Mouse (Mus musculus) NIH3T3 (cell line): Measurements from ENCODE around the gene Tsga13.

Experiments used
- DNase-seq: peaks from one replicate; pipeline ENCODE4 v3.0.0-alpha.2; 2012; ENCODE audit warnings: low read depth

Tsga13 gene

DNA sequence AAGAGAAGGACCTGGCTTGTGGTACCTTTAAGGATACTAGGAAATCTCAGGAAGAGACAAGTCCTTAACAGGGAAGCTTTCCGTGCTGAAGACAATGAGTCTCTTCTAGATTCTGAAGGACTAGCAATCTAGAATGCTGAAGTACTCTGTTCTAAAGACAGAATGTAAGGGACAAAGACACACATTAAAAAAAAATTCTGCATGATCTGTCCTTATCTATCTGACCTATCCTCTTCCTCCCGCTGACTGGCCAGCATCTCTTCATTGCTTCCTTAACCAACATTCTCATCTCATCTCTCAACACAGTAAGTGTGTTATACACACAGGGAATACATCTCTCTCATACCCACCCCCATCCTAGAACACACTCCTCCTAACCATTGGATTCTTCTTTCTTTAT is at the start of gene Tsga13:
Tsga13 (minus strand) TSS at position 101 of the 400 bp plus-strand sequence.
- no peak for DNase-seq

- DNase-seq: no peak
These were observed 43.6 kb upstream of the Tsga13 start, which contains the start of gene Klf14 for GRCm38 (mm10) chr6:30958736-30959540. Gene Klf14, minus strand, starts transcription at chr6:30959078.

GRCm38 (mm10) chr6:30957784-30958735 is 42.7 kb upstream of the Tsga13 start:
- DNase-seq: no peak

GRCm38 (mm10) chr6:30939264-30939663 is 23.9 kb upstream of the Tsga13 start:
- no peak for DNase-seq

- DNase-seq: peak; percentile 68
These were observed 7.4 kb upstream of the Tsga13 start for GRCm38 (mm10) chr6:30922821-30923220.

DNA sequence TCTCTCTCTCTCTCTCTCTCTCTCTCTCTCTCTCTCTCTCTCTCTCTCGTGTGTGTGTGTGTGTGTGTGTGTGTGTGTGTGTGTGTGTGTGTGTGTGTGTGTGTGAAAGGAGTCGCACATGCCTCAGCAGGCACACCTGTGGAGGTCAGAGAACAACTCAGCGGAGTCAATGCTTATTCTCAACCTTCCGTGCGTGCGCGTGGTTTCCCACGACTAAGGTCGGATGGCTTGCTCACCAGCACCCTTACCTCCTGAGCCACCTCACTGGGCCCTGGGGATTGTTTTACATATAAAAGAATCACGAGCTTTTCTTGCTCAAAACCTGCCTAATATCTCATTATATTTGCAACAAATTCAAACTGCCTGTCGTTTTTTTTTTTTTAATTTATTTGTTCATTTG is 6.5 kb upstream of the Tsga13 start:
- DNase-seq: no peak

DNA sequence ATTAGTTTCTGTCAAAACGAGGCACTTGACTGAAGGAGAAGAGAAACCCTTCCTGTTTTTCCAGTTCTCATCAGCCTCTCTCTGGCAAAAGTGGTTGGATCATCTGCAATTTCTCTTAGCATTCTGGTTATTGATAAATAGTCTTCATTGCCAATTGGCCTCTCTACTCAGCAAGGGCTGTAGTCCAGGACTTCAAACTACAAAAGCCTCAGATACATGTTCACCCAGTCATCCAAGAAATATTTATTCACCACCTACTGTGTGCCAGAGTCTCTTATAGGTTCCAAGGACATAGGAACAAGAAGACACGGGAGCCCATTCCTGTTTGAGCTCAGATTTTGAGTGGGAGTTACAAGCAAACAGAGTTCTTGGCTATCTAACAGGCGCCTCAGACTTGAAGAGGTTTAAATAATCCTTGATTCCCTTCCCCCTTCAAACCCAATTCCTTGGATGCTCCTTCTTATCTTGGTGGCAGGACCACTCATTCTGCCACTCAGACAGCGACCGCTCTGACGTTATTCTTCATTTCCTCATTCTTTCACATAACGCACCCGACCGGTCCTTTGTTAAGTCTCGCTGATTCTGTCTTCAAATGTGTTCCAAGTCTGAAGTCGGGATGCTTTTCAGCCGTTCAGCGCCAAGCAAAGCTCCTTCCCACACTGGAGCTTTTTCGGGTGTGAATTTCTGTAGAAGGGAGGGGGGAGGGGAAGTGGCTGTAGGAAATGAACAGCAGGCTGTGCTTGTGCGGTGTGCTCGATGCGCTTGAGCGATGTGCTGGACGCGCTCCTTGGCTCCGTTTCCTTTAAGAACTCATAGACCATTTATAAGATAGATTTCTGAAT is 5.7 kb upstream of the Tsga13 start:
- no peak for DNase-seq

- peak; percentile 15 for DNase-seq
These were observed 7.4 kb downstream of the Tsga13 start for GRCm38 (mm10) chr6:30907970-30908369.

DNA sequence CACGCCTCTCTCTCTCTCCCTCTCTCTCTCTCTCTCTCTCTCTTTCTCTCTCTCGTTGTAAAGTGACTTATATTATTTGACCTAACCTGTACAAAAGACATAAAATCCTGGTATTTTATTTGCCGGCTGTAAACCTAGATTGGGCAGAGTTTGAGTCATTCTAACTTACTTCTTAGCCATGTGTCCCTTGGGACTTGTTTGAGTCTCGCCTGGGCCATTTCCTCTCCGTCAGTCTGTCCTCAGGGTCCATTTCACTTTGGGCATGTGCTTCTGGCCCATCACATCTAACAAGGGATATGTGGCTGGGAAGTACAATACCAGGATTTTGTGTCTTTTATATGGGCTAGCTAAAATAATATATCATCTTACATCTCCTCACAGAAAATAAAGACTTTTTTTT is 10.5 kb downstream of the Tsga13 start:
- DNase-seq: no peak

DNA sequence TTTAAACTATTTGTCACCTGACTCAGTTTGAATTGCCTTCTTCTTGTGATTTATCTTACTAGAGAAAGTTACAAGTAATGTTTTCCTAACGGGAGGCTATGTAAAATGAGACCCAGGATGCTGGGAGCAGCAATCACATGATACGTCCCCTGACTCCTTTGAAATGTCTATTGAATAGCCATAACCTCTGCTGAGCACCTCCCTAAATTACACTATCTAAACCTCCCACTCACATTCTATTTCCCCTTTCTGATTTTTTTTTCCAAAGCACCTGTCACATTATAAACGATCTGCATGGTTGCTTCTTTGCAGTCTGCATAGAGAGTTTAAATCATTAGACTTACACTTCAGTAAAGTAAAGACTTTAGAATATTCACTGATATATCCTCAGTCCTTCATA is 11.3 kb downstream of the Tsga13 start:
- DNase-seq: no peak

- peak; percentile 10 for DNase-seq
These were observed 17.9 kb downstream of the Tsga13 start for GRCm38 (mm10) chr6:30897520-30897919.

DNA sequence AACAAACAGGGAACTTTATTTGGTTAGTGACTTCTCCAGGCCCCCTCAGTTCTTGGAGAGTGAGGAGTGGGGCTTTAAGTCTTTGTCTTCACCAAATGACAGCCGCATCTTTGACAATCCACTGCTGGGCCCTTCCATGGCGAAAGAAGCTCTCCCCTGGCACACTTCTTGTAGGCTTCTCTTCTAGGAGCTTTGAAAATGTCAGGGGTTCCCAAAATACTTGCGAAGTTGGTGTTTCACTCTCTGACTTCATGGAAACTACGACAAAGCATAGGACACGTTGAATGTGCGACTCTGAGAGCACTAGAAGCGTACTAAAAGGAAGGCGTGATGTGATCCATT is 18.4 kb downstream of the Tsga13 start:
- DNase-seq: no peak

GRCm38 (mm10) chr6:30896195-30896985 is 19.0 kb downstream of the Tsga13 start, which contains the start of gene Copg2:
Gene Copg2, minus strand, starts transcription at chr6:30896794.
- peak; percentile 99 for DNase-seq

DNA sequence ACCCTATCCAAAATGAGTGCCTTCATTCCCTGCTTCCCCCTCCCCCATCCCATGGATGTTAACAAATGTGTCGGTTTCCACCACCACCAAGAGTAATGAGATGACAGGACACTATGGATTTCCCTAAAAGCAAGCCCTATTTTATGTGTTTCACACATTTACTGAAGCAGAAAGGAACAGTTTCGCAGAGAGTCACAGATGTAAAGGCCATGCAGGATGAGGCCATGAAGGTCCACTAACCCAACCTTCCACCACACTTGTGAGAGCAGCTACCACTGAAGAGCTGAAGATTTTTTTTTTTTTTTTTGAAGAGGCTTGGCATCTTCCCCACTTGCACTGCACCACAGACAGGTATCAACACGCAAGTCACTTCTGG is 19.6 kb downstream of the Tsga13 start:
- peak; percentile 57 for DNase-seq

DNA sequence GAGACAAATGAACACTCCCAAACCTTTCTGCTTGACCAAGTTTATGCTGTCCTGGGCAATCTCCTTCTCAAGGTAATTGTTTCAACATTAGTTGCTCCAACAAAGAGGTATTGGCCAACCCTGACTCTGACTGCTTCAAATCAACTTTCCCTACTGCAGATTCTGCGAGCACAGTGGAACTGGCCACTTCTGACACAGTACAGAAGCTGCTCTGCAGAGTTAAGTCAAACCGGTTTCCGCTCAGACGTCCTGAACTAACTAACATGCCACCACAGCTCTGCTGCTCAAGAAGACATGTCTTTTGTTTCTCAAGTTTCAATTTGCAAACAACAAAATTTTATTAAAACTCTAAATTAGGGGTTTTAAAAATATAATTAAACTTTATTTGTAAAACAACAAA is 22.3 kb downstream of the Tsga13 start:
- DNase-seq: no peak

GRCm38 (mm10) chr6:30891761-30892160 is 23.6 kb downstream of the Tsga13 start:
- no peak for DNase-seq

DNA sequence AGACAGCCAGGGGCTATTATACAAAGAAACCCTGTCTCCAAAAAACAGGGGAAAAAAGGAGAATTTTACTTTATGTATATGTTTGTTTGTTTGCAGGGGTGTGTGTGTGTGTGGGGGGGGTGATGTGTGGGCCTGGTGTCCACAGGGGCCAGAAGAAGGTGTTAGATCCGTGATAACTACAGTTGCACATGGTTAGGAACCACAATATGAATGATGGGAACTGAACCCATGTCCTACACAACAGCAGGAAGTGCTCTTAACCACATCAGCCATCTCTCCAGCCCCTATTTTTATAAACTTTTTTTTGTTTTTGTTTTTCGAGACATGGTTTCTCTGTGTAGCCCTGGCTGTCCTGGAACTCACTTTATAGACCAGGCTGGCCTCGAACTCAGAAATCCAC is 30.5 kb downstream of the Tsga13 start:
- no peak for DNase-seq

DNA sequence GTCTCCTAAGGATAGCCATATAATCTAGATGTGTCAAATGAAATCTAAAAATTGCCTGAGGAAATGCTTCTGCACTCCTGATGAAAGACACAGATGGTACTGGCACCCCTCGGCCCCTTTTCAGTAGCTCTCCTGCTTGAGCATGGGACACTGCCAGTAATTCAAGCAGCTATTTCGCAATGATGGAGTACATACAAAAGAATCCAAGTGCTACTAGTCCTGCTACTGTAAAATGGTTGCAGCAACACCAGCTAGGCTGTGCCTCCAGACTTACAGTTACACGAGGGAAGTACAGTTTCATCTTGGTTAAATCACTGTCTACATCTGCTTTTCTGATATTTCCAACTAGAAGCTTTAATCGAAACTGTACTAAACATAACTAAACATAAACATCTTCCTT is 31.9 kb downstream of the Tsga13 start:
- DNase-seq: no peak

- DNase-seq: peak; percentile 84
These were observed 38.7 kb downstream of the Tsga13 start for GRCm38 (mm10) chr6:30876661-30877060.

GRCm38 (mm10) chr6:30866501-30866900 is 48.9 kb downstream of the Tsga13 start:
- no peak for DNase-seq

DNA sequence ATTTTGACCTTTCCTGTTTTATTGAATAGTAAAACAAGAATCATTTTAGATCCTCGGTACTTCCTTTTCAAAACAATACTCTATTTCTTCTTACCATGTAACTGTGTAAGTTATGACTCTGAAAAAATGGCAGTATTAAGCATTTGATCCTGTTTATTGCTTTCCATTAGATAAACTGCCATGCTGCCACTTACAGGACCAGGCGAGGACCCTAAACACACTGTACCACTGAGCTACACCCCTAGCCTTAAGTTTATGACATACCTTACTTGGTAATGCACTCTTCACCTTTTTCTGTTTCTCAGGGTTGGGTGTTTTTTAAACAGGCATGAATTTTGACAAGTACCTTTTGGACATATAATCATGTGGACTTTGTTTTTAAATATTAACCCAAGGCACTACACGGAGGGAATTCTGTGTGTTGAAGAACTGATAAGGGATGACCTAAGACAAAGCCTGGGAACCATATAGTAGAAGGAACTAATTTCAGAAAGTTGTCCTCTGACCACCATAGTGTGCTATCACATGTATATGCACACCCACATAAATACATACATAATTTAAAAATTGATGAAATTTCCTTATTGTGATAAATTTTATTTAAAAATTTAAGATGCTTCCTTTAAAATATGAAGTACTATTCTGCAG is 50.2 kb downstream of the Tsga13 start:
- DNase-seq: no peak
